Mouse (Mus musculus) testis, postnatal 14 days (tissue): ENCODE measurements around the gene Ubr3.
"Not testable (repeated sequence)": the region's sequence is repeated elsewhere in the genome, so short reads cannot be mapped to it uniquely, and the experiment has no call there.

ENCODE experiments used
- DNase-seq: peaks from one replicate; pipeline ENCODE4 v3.0.0; 2021; ENCODE audit warnings: low spot score

Ubr3 gene

GRCm38 (mm10) chr2:69907394-69907793 lies 10.3 kb downstream of the Ubr3 start:
- not testable (repeated sequence) for DNase-seq

GRCm38 (mm10) chr2:69912801-69913200 lies 15.8 kb downstream of the Ubr3 start:
- no peak for DNase-seq

- no peak for DNase-seq
These were observed 20.3 kb downstream of the Ubr3 start for GRCm38 (mm10) chr2:69917301-69917700.

GRCm38 (mm10) chr2:69924943-69925342 lies 27.9 kb downstream of the Ubr3 start:
- no peak for DNase-seq

GRCm38 (mm10) chr2:69936331-69936730 lies 39.3 kb downstream of the Ubr3 start:
- DNase-seq = no peak

- DNase-seq = no peak
These were observed 42.2 kb downstream of the Ubr3 start for GRCm38 (mm10) chr2:69939226-69939625.

- no peak for DNase-seq
These were observed 42.6 kb downstream of the Ubr3 start for GRCm38 (mm10) chr2:69939649-69940048.

GRCm38 (mm10) chr2:69941391-69942030 lies 44.5 kb downstream of the Ubr3 start:
- DNase-seq = no peak

- DNase-seq = no peak
These were observed 55.8 kb downstream of the Ubr3 start for GRCm38 (mm10) chr2:69952849-69953248.

GRCm38 (mm10) chr2:69955635-69956034 lies 58.6 kb downstream of the Ubr3 start:
- DNase-seq = no peak

- no peak for DNase-seq
These were observed 60.6 kb downstream of the Ubr3 start for GRCm38 (mm10) chr2:69957622-69958021.

GRCm38 (mm10) chr2:69974896-69975295 lies 77.8 kb downstream of the Ubr3 start:
- no peak for DNase-seq

- no peak for DNase-seq
These were observed 92.2 kb downstream of the Ubr3 start for GRCm38 (mm10) chr2:69989224-69989623.

GRCm38 (mm10) chr2:69990647-69991046 lies 93.6 kb downstream of the Ubr3 start:
- DNase-seq = no peak

- DNase-seq = not testable (repeated sequence)
These were observed 97.2 kb downstream of the Ubr3 start for GRCm38 (mm10) chr2:69994082-69994736.

GRCm38 (mm10) chr2:69994779-69995178 lies 97.7 kb downstream of the Ubr3 start:
- no peak for DNase-seq

GRCm38 (mm10) chr2:69999097-69999770 lies 102.2 kb downstream of the Ubr3 start:
- DNase-seq = no peak

- DNase-seq = no peak
These were observed 103.3 kb downstream of the Ubr3 start for GRCm38 (mm10) chr2:70000316-70000715.

GRCm38 (mm10) chr2:70006492-70006891 lies 109.4 kb downstream of the Ubr3 start:
- no peak for DNase-seq

GRCm38 (mm10) chr2:70012941-70013340 lies 115.9 kb downstream of the Ubr3 start:
- DNase-seq = no peak

GRCm38 (mm10) chr2:70018236-70018635 lies 121.2 kb downstream of the Ubr3 start:
- DNase-seq = no peak

GRCm38 (mm10) chr2:70024454-70024853 lies 127.4 kb downstream of the Ubr3 start:
- DNase-seq = no peak

GRCm38 (mm10) chr2:70025711-70026110 lies 128.7 kb downstream of the Ubr3 start:
- no peak for DNase-seq
